Mouse (Mus musculus) cerebellum, adult 2 months (tissue): ENCODE measurements around the gene 2010111I01Rik. TPM values are rescaled to one million over a fixed set of nuclear protein-coding genes. Genes with fewer than 3 reads are reported as not detected.

Experiments
- DNase-seq, 2 experiments: peaks; one replicate each; pipeline ENCODE4 v3.0.0; 2021
- H3K27ac ChIP-seq: fragments of 200-500 bp; 2 replicates; pipeline ENCODE4 v1.5.1; 2012; ENCODE audit warnings: low read length, control low read depth, inconsistent platforms; ENCODE audit not compliant: insufficient read depth
- H3K27me3 ChIP-seq: fragments of 200-500 bp; 2 replicates; pipeline ENCODE4 v1.6.1; 2012; ENCODE audit warnings: inconsistent platforms, mild to moderate bottlenecking, low read length, moderate library complexity; ENCODE audit not compliant: control insufficient read depth, insufficient read depth
- H3K4me1 ChIP-seq: fragments of 200-500 bp; 2 replicates; pipeline ENCODE4 v1.6.1; 2011; ENCODE audit warnings: low read length; ENCODE audit not compliant: control insufficient read depth, insufficient read depth
- H3K4me3 ChIP-seq: fragments of 200-500 bp; replicated peaks from 2 replicates; pipeline ENCODE3; 2011; ENCODE audit warnings: mild to moderate bottlenecking, low read depth, low read length, control low read depth; ENCODE audit not compliant: insufficient read depth
- CTCF ChIP-seq: fragments of 200-500 bp; IDR thresholded peaks from 2 replicates; pipeline ENCODE4 v1.5.1; 2011; ENCODE audit warnings: low read depth, mild to moderate bottlenecking, control low read depth, low read length, moderate library complexity, borderline replicate concordance; ENCODE audit not compliant: insufficient read depth
- POLR2A ChIP-seq: fragments of 200-500 bp; IDR thresholded peaks from 2 replicates; pipeline ENCODE4 v1.6.1; 2011; ENCODE audit warnings: low read length, control low read depth, borderline replicate concordance; ENCODE audit not compliant: insufficient read depth
- WGBS: fragments of 180-500 bp; shearing (Covaris S2); methylation state at CpG from one replicate; pipeline ENCODE4 v1.1.7; 2018; 5-methylcytosine and 5-hydroxymethylcytosine counted together
- polyA plus RNA-seq: library from polyadenylated mRNA; depleted of rRNA; stranded (reverse); fragments of >200 nt; gene quantifications from 2 replicates; pipeline ENCODE4 v1.2.3, GENCODE M21; 2012

The 2010111I01Rik gene
- polyA plus RNA-seq, 1 experiment = 126 TPM

- peaks cover 26% of the 10 kb centered on the region for H3K4me1 ChIP-seq
- H3K27me3 ChIP-seq = no peaks in the 10 kb centered on the region
- DNase-seq = no peak
- H3K4me3 ChIP-seq = no peak overlapping the region
- no peak overlapping the region for H3K27ac ChIP-seq
- TF ChIP-seq POLR2A = no peak
- TF ChIP-seq CTCF = no peak
- 70% methylated on average over 12 of the region's 12 CpGs for WGBS
These were observed 286.6 kb downstream of the 2010111I01Rik start for GRCm38 (mm10) chr13:63251118-63251889.

- Histone ChIP-seq H3K27ac (no peak overlapping the region), H3K4me3 (no peak overlapping the region), H3K27me3 (no peaks in the 10 kb centered on the region), H3K4me1 (peaks cover 26% of the 10 kb centered on the region)
- 92% methylated on average over 2 of the region's 2 CpGs for WGBS
- TF ChIP-seq POLR2A = no peak
- no peak for TF ChIP-seq CTCF
- DNase-seq = no peak
These were observed 287.8 kb downstream of the 2010111I01Rik start for GRCm38 (mm10) chr13:63252295-63253010.

- Histone ChIP-seq H3K4me1 (peaks cover 30% of the 10 kb centered on the region), H3K27ac (no peak overlapping the region), H3K4me3 (no peak overlapping the region), H3K27me3 (no peaks in the 10 kb centered on the region)
- WGBS = 39% methylated on average over 5 of the region's 5 CpGs
- TF ChIP-seq POLR2A (no peak), CTCF (no peak)
- no peak for DNase-seq
These were observed 288.5 kb downstream of the 2010111I01Rik start for GRCm38 (mm10) chr13:63253147-63253546.

GRCm38 (mm10) chr13:63253886-63254636, 289.4 kb downstream of the 2010111I01Rik start:
- Histone ChIP-seq H3K4me3 (no peak overlapping the region), H3K4me1 (peaks cover 37% of the 10 kb centered on the region), H3K27ac (no peak overlapping the region), H3K27me3 (no peaks in the 10 kb centered on the region)
- TF ChIP-seq CTCF = no peak
- TF ChIP-seq POLR2A = no peak
- no peak for DNase-seq
- 93% methylated on average over 7 of the region's 7 CpGs for WGBS

- TF ChIP-seq POLR2A = no peak
- TF ChIP-seq CTCF = no peak
- Histone ChIP-seq H3K4me3 (no peak overlapping the region), H3K4me1 (peaks cover 40% of the 10 kb centered on the region), H3K27me3 (no peaks in the 10 kb centered on the region), H3K27ac (0 out of 2 replicates have a peak overlapping the region, but pooled peaks have one; percentile 24)
- WGBS = 38% methylated on average over 5 of the region's 5 CpGs
- peak in 1 of 2 experiments; percentile 42 for DNase-seq
These were observed 290.9 kb downstream of the 2010111I01Rik start for GRCm38 (mm10) chr13:63255519-63256011.

- TF ChIP-seq POLR2A (no peak), CTCF (no peak)
- 58% methylated on average over 6 of the region's 6 CpGs for WGBS
- DNase-seq = no peak
- Histone ChIP-seq H3K4me3 (no peak overlapping the region), H3K27me3 (no peaks in the 10 kb centered on the region), H3K4me1 (peaks cover 42% of the 10 kb centered on the region), H3K27ac (no peak overlapping the region)
These were observed 291.5 kb downstream of the 2010111I01Rik start for GRCm38 (mm10) chr13:63256146-63256545.

GRCm38 (mm10) chr13:63256807-63257206, 292.1 kb downstream of the 2010111I01Rik start:
- no peak overlapping the region for H3K4me3 ChIP-seq
- H3K27ac ChIP-seq = no peak overlapping the region
- no peak for DNase-seq
- H3K4me1 ChIP-seq = peaks cover 41% of the 10 kb centered on the region
- H3K27me3 ChIP-seq = no peaks in the 10 kb centered on the region
- WGBS = 65% methylated on average over 7 of the region's 7 CpGs
- no peak for TF ChIP-seq POLR2A
- peak; percentile 38; the same call in 1 of the 2 replicates for TF ChIP-seq CTCF
